ENCODE assay signal across 9 mouse cellular contexts in genomic region chr7:18989995-18990394, GRCm38 (mm10). TPM values are rescaled to one million over a fixed set of nuclear protein-coding genes. Genes with fewer than 3 reads are reported as not detected.
DNase-seq lines count a peak whose midpoint lies in the region; ATAC-seq lines count a peak whose summit lies in the region.
"Had no signal": no experiment of that assay in that cellular context is flagged by ENCODE, and none has a peak within 500 bp of the region (broad histone marks: within the 10 kb centered on the region; RNA-seq: fewer than 3 reads in every experiment).

No protein-coding gene starts in this region.

- no peaks in the 10 kb centered on the region for H3K9me3 ChIP-seq in neural tube, embryonic 11.5 days (ENCODE audit: control insufficient read depth, low read length)
- H3K9me3 ChIP-seq in limb, embryonic 11.5 days (ENCODE audit: control insufficient read depth, low read length), result no peaks in the 10 kb centered on the region

- 12% methylated on average over 5 of the region's 5 CpGs for WGBS in neural tube, embryonic 11.5 days
- WGBS in limb, embryonic 11.5 days, result 8% methylated on average over 5 of the region's 5 CpGs

- no peaks in the 10 kb centered on the region for H3K36me3 ChIP-seq in neural tube, embryonic 11.5 days (ENCODE audit: control insufficient read depth, insufficient read depth, low read length)
- H3K36me3 ChIP-seq in limb, embryonic 11.5 days (ENCODE audit: control insufficient read depth, insufficient read depth, low read length), result no peaks in the 10 kb centered on the region

- H3K27ac ChIP-seq in neural tube, embryonic 11.5 days (ENCODE audit: low read depth, low read length), result peak overlapping the region; percentile 85
- H3K27ac ChIP-seq in limb, embryonic 11.5 days (replicated peaks; ENCODE audit: low read depth, low read length), result no peak overlapping the region

- H3K27me3 ChIP-seq in neural tube, embryonic 11.5 days (ENCODE audit: control insufficient read depth, insufficient read depth, low read length), result peaks cover 18% of the 10 kb centered on the region
- H3K27me3 ChIP-seq in limb, embryonic 11.5 days (ENCODE audit: control insufficient read depth, insufficient read depth, low read length), result peaks cover 25% of the 10 kb centered on the region

- H3K9ac ChIP-seq in neural tube, embryonic 11.5 days (ENCODE audit: low read length), result peak overlapping the region; percentile 35; the same call in 1 of the 2 replicates
- H3K9ac ChIP-seq in limb, embryonic 11.5 days (ENCODE audit: low read length), result 0 out of 2 replicates have a peak overlapping the region, but pooled peaks have one; percentile 5

- peak overlapping the region; percentile 49 for H3K4me3 ChIP-seq in neural tube, embryonic 11.5 days (ENCODE audit: low read depth, low read length)
- peak overlapping the region; percentile 41; the same call in 1 of the 2 replicates for H3K4me3 ChIP-seq in limb, embryonic 11.5 days (ENCODE audit: low read depth, low read length)

- peak overlapping the region; percentile 73 for H3K4me2 ChIP-seq in neural tube, embryonic 11.5 days (ENCODE audit: low read depth)
- peak overlapping the region; percentile 68 for H3K4me2 ChIP-seq in limb, embryonic 11.5 days (ENCODE audit: low read depth, severe bottlenecking)

- peak; percentile 28 for DNase-seq in CD4-positive, CD25-positive, alpha-beta regulatory T cell, adult 2 months (ENCODE audit: low read depth, low spot score)
- peak; percentile 45 for DNase-seq in neural tube, embryonic 11.5 days (ENCODE audit: low spot score)
- no peak for DNase-seq in neural tube, embryonic 10.5 days (ENCODE audit: extremely low spot score, low spot score)
- no peak for DNase-seq in limb, embryonic 11.5 days (ENCODE audit: low spot score)
- no peak for DNase-seq in thymus, postnatal 0 days (ENCODE audit: low spot score)
- DNase-seq in gastrocnemius, postnatal 4 days (ENCODE audit: low spot score in 2 of 2), result no peak
- DNase-seq in gastrocnemius, adult 8-10 months (ENCODE audit: low spot score in 2 of 2), result no peak

- H3K4me1 ChIP-seq in neural tube, embryonic 11.5 days (ENCODE audit: control insufficient read depth, insufficient read depth, low read length), result peaks cover 3% of the 10 kb centered on the region; the same call in 1 of the 2 replicates
- peaks cover 7% of the 10 kb centered on the region; the same call in 1 of the 2 replicates for H3K4me1 ChIP-seq in limb, embryonic 11.5 days (ENCODE audit: control insufficient read depth, insufficient read depth, low read length)

- ATAC-seq in CD4-positive, CD25-positive, alpha-beta regulatory T cell, adult 4 months, result no peak
- ATAC-seq in neural tube, embryonic 11.5 days (ENCODE audit: insufficient read depth, low FRiP score, low TSS enrichment), result no peak
- no peak for ATAC-seq in limb, embryonic 11.5 days (ENCODE audit: insufficient number of reproducible peaks, low FRiP score, low TSS enrichment, low read depth)

RNA-seq across cellular contexts. Expression of gene Mypop, which starts 1.1 kb away (rescaled TPM):
- 1 to 10 TPM; 1.7 to 3.0 TPM for polyA plus RNA-seq in CD4-positive, CD25-positive, alpha-beta regulatory T cell, adult 4 months (2017; shearing (Covaris generic))
- polyA plus RNA-seq in neural tube, embryonic 11.5 days (2014; fragmentation: Nextera tagmentation; extraction: Ambion mirVana), result 4.4 and 4.7 TPM in 2 replicates
- 4.5 and 5.7 TPM in 2 replicates for polyA plus RNA-seq in limb, embryonic 11.5 days (2014; fragmentation: Nextera tagmentation; extraction: Ambion mirVana)
- 5.5 and 5.9 TPM in 2 replicates for polyA plus RNA-seq in thymus, postnatal 0 days (2015; fragmentation: Nextera tagmentation; extraction: Ambion mirVana)
- total RNA-seq in gastrocnemius, postnatal 4 days (2021), result 1 to 10 TPM; 3.2 to 3.7 TPM
- total RNA-seq in gastrocnemius, adult 8-10 months (2022), result 10 to 100 TPM in 2 of 4 experiments, 1 to 10 TPM in 2; 8.0 to 10.6 (median 9.9) TPM

RNA-seq across cellular contexts. Expression of gene Nanos2, which starts 2.8 kb away (rescaled TPM):
- not detected for polyA plus RNA-seq in CD4-positive, CD25-positive, alpha-beta regulatory T cell, adult 4 months (2017; shearing (Covaris generic))
- 0.29 TPM in 1 of 2 replicates, not detected in the other for polyA plus RNA-seq in neural tube, embryonic 11.5 days (2014; fragmentation: Nextera tagmentation; extraction: Ambion mirVana)
- not detected in 2 replicates for polyA plus RNA-seq in limb, embryonic 11.5 days (2014; fragmentation: Nextera tagmentation; extraction: Ambion mirVana)
- polyA plus RNA-seq in thymus, postnatal 0 days (2015; fragmentation: Nextera tagmentation; extraction: Ambion mirVana), result not detected in 2 replicates
- not detected for total RNA-seq in gastrocnemius, postnatal 4 days (2021)
- not detected for total RNA-seq in gastrocnemius, adult 8-10 months (2022)
- total RNA-seq: common myeloid progenitor, adult 5-6 weeks had no signal

RNA-seq across cellular contexts. Expression of gene Irf2bp1, which starts 13.8 kb away (rescaled TPM):
- polyA plus RNA-seq in CD4-positive, CD25-positive, alpha-beta regulatory T cell, adult 4 months (2017; shearing (Covaris generic)), result 1 to 10 TPM; 2.0 to 2.4 TPM
- 27.2 and 31.4 TPM in 2 replicates for polyA plus RNA-seq in neural tube, embryonic 11.5 days (2014; fragmentation: Nextera tagmentation; extraction: Ambion mirVana)
- 31.4 and 32.5 TPM in 2 replicates for polyA plus RNA-seq in limb, embryonic 11.5 days (2014; fragmentation: Nextera tagmentation; extraction: Ambion mirVana)
- polyA plus RNA-seq in thymus, postnatal 0 days (2015; fragmentation: Nextera tagmentation; extraction: Ambion mirVana), result 18.3 and 20.7 TPM in 2 replicates
- total RNA-seq in gastrocnemius, postnatal 4 days (2021), result 10 to 100 TPM; 36.6 to 38.1 TPM
- total RNA-seq in gastrocnemius, adult 8-10 months (2022), result 10 to 100 TPM; 19.3 to 20.7 (median 19.7) TPM

RNA-seq across cellular contexts. Expression of gene Foxa3, which starts 33.3 kb away (rescaled TPM):
- polyA plus RNA-seq in CD4-positive, CD25-positive, alpha-beta regulatory T cell, adult 4 months (2017; shearing (Covaris generic)), result not detected
- polyA plus RNA-seq in neural tube, embryonic 11.5 days (2014; fragmentation: Nextera tagmentation; extraction: Ambion mirVana), result not detected in 2 replicates
- 0.21 and 0.44 TPM in 2 replicates for polyA plus RNA-seq in limb, embryonic 11.5 days (2014; fragmentation: Nextera tagmentation; extraction: Ambion mirVana)
- polyA plus RNA-seq in thymus, postnatal 0 days (2015; fragmentation: Nextera tagmentation; extraction: Ambion mirVana), result 0.23 and 0.47 TPM in 2 replicates
- under 1 TPM in 1 of 2 experiments, not detected in 1; 0.13 TPM for total RNA-seq in gastrocnemius, postnatal 4 days (2021)
- not detected for total RNA-seq in gastrocnemius, adult 8-10 months (2022)

RNA-seq across cellular contexts. Expression of gene Sympk, which starts 34.2 kb away (rescaled TPM):
- polyA plus RNA-seq in CD4-positive, CD25-positive, alpha-beta regulatory T cell, adult 4 months (2017; shearing (Covaris generic)), result 1 to 10 TPM; 5.0 to 6.4 TPM
- 30.5 and 35.6 TPM in 2 replicates for polyA plus RNA-seq in neural tube, embryonic 11.5 days (2014; fragmentation: Nextera tagmentation; extraction: Ambion mirVana)
- 36.0 and 37.6 TPM in 2 replicates for polyA plus RNA-seq in limb, embryonic 11.5 days (2014; fragmentation: Nextera tagmentation; extraction: Ambion mirVana)
- polyA plus RNA-seq in thymus, postnatal 0 days (2015; fragmentation: Nextera tagmentation; extraction: Ambion mirVana), result 18.5 and 19.6 TPM in 2 replicates
- total RNA-seq in gastrocnemius, postnatal 4 days (2021), result 10 to 100 TPM; 61.4 to 63.8 TPM
- 10 to 100 TPM; 70.2 to 93.3 (median 83.6) TPM for total RNA-seq in gastrocnemius, adult 8-10 months (2022)

Comparison
In these comparisons a context has a peak if more than half of its experiments do, and no peak if none do; other contexts are left out.
1. DNase-seq: peak in CD4-positive, CD25-positive, alpha-beta regulatory T cell, adult 2 months (single experiment) and neural tube, embryonic 11.5 days (single experiment); none in neural tube, embryonic 10.5 days (single experiment), limb, embryonic 11.5 days (single experiment), thymus, postnatal 0 days (single experiment), gastrocnemius, postnatal 4 days (0 of 2) and gastrocnemius, adult 8-10 months (0 of 2).